Mouse (Mus musculus): ENCODE measurements around the gene Dcaf4.

The Dcaf4 gene

GRCm38 (mm10) chr12:83553816-83554215 lies 33.5 kb downstream of the Dcaf4 start:
- no peak for DNase-seq

- no peak for DNase-seq
Observed at GRCm38 (mm10) chr12:83555605-83556004, 35.3 kb downstream of the Dcaf4 start.

- DNase-seq, result no peak
Observed at GRCm38 (mm10) chr12:83558496-83558895, 38.2 kb downstream of the Dcaf4 start.

GRCm38 (mm10) chr12:83560189-83560588 lies 39.9 kb downstream of the Dcaf4 start:
- peak; percentile 56 for DNase-seq

GRCm38 (mm10) chr12:83562589-83562988 lies 42.3 kb downstream of the Dcaf4 start:
- no peak for DNase-seq

- DNase-seq, result no peak
Observed at GRCm38 (mm10) chr12:83569866-83570265, 49.6 kb downstream of the Dcaf4 start.

- no peak for DNase-seq
Observed at GRCm38 (mm10) chr12:83572717-83573116, 52.5 kb downstream of the Dcaf4 start.

- no peak for DNase-seq
Observed at GRCm38 (mm10) chr12:83577445-83577844, 57.2 kb downstream of the Dcaf4 start.

- DNase-seq, result no peak
Observed at GRCm38 (mm10) chr12:83578356-83578755, 58.1 kb downstream of the Dcaf4 start.

- DNase-seq, result peak; percentile 89
Observed at GRCm38 (mm10) chr12:83578896-83579569, 58.8 kb downstream of the Dcaf4 start.

- no peak for DNase-seq
Observed at GRCm38 (mm10) chr12:83580283-83580682, 60.0 kb downstream of the Dcaf4 start.

- no peak for DNase-seq
Observed at GRCm38 (mm10) chr12:83582106-83582505, 61.8 kb downstream of the Dcaf4 start.

GRCm38 (mm10) chr12:83582747-83583146 lies 62.5 kb downstream of the Dcaf4 start:
- no peak for DNase-seq

- no peak for DNase-seq
Observed at GRCm38 (mm10) chr12:83586628-83587027, 66.4 kb downstream of the Dcaf4 start.

All from liver (tissue).